Mouse (Mus musculus) forebrain, postnatal 0 days (tissue): ENCODE results near the gene Kcnn1. TPM values are rescaled to one million over a fixed set of nuclear protein-coding genes. Genes with fewer than 3 reads are reported as not detected.
"Not testable (repeated sequence)": the region's sequence is repeated elsewhere in the genome, so short reads cannot be mapped to it uniquely, and the experiment has no call there.

Source experiments
- ATAC-seq: fragments of 200-750 bp; cut with Nextera tagmentation; 2 replicates; pipeline ENCODE4 v1.8.0; 2017; ENCODE audit warnings: mild to moderate bottlenecking, moderate library complexity
- DNase-seq: peaks from one replicate; pipeline ENCODE4 v3.0.0-alpha.2; 2015
- H3K27ac ChIP-seq: fragments of 300-500 bp; sonication (generic); 2 replicates; pipeline ENCODE4 v1.5.1; 2014; ENCODE audit warnings: low read depth, mild to moderate bottlenecking, antibody characterized with exemption, low read length, moderate library complexity, mixed read lengths
- H3K27me3 ChIP-seq: fragments of 300-500 bp; sonication (generic); 2 replicates; pipeline ENCODE4 v1.6.1; 2014; ENCODE audit warnings: mild to moderate bottlenecking, low read length, mixed read lengths; ENCODE audit not compliant: insufficient read depth
- H3K36me3 ChIP-seq: fragments of 300-500 bp; sonication (generic); 2 replicates; pipeline ENCODE4 v1.6.1; 2014; ENCODE audit warnings: mild to moderate bottlenecking, moderate library complexity; ENCODE audit not compliant: insufficient read depth
- H3K4me1 ChIP-seq: fragments of 300-500 bp; sonication (generic); 2 replicates; pipeline ENCODE4 v1.6.1; 2014; ENCODE audit warnings: antibody characterized with exemption; ENCODE audit not compliant: insufficient read depth
- H3K4me2 ChIP-seq: fragments of 300-500 bp; sonication (generic); 2 replicates; pipeline ENCODE4 v1.6.1; 2014; ENCODE audit warnings: low read depth, mild to moderate bottlenecking, moderate library complexity
- H3K4me3 ChIP-seq: fragments of 300-500 bp; sonication (generic); 2 replicates; pipeline ENCODE4 v1.5.1; 2014; ENCODE audit warnings: low read depth, low read length, mixed read lengths
- H3K9ac ChIP-seq: fragments of 300-500 bp; sonication (generic); 2 replicates; pipeline ENCODE4 v1.6.1; 2014; ENCODE audit warnings: mild to moderate bottlenecking
- H3K9me3 ChIP-seq: fragments of 300-500 bp; sonication (generic); 2 replicates; pipeline ENCODE4 v1.6.1; 2016; ENCODE audit warnings: low read length
- CTCF ChIP-seq: sonication (generic); IDR thresholded peaks from 2 replicates; pipeline ENCODE4 v1.5.1; 2016; ENCODE audit warnings: antibody characterized with exemption, control low read depth, low read depth
- WGBS: fragments of 180-500 bp; shearing (Covaris S2); extraction: QIAGEN DNeasy Blood & Tissue Kit; methylation state at CpG from one replicate; pipeline ENCODE4 v1.1.7; 2014; 5-methylcytosine and 5-hydroxymethylcytosine counted together
- polyA plus RNA-seq: library from polyadenylated mRNA; unstranded; fragments of >200 nt; fragmentation: Nextera tagmentation; extraction: Ambion mirVana; gene quantifications from 2 replicates; pipeline ENCODE4 v1.2.1, GENCODE M21; 2015
- total RNA-seq: library from RNA; depleted of rRNA; stranded (reverse); fragments of >200 nt; gene quantifications from 2 replicates; pipeline ENCODE4 v1.2.3, GENCODE M21; 2014

The Kcnn1 gene
- total and polyA plus RNA-seq, 2 experiments from 2014 or later, result 9.8 to 20.5 TPM

GRCm38 (mm10) chr8:70827010-70827409, 36.0 kb downstream of the Kcnn1 start:
- DNase-seq (no peak), ATAC-seq (no peak)
- no peak overlapping the region for H3K9ac ChIP-seq
- H3K4me1 ChIP-seq, result no peaks in the 10 kb centered on the region
- no peak overlapping the region for H3K27ac ChIP-seq
- H3K4me2 ChIP-seq, result no peak overlapping the region
- H3K4me3 ChIP-seq, result no peak overlapping the region
- WGBS, result 90% methylated on average over 2 of the region's 2 CpGs
- 0 out of 2 replicates have a peak, but pooled peaks have one; percentile 14 for TF ChIP-seq CTCF
- no peaks in the 10 kb centered on the region for H3K36me3 ChIP-seq
- H3K27me3 ChIP-seq, result no peaks in the 10 kb centered on the region
- no peaks in the 10 kb centered on the region for H3K9me3 ChIP-seq

GRCm38 (mm10) chr8:70825816-70826215, 37.2 kb downstream of the Kcnn1 start:
- H3K4me2 ChIP-seq, result no peak overlapping the region

GRCm38 (mm10) chr8:70823802-70824201, 39.3 kb downstream of the Kcnn1 start:
- no peak overlapping the region for H3K27ac ChIP-seq
- H3K4me2 ChIP-seq, result no peak overlapping the region
- H3K9me3 ChIP-seq, result 0 out of 2 replicates have a peak, but pooled peaks cover 5% of the 10 kb centered on the region
- no peak for TF ChIP-seq CTCF
- ATAC-seq (no peak), DNase-seq (no peak)
- no peak overlapping the region for H3K9ac ChIP-seq
- H3K36me3 ChIP-seq, result no peaks in the 10 kb centered on the region
- H3K4me1 ChIP-seq, result no peaks in the 10 kb centered on the region
- WGBS, result 89% methylated on average over 7 of the region's 7 CpGs
- no peak overlapping the region for H3K4me3 ChIP-seq
- H3K27me3 ChIP-seq, result peaks cover 16% of the 10 kb centered on the region

More at GRCm38 (mm10) chr8:70825816-70826215, 37.2 kb downstream of the Kcnn1 start:
- Histone ChIP-seq H3K4me3 (no peak overlapping the region), H3K9me3 (no peaks in the 10 kb centered on the region), H3K9ac (no peak overlapping the region), H3K27ac (no peak overlapping the region), H3K4me1 (no peaks in the 10 kb centered on the region), H3K36me3 (no peaks in the 10 kb centered on the region), H3K27me3 (peaks cover 10% of the 10 kb centered on the region)
- WGBS, result 85% methylated on average over 8 of the region's 8 CpGs
- no peak for ATAC-seq
- DNase-seq, result no peak
- no peak for TF ChIP-seq CTCF

- not testable (repeated sequence) for ATAC-seq, H3K4me3 ChIP-seq, H3K9me3 ChIP-seq, H3K9ac ChIP-seq, H3K27ac ChIP-seq, DNase-seq, H3K4me1 ChIP-seq, H3K4me2 ChIP-seq, H3K36me3 ChIP-seq
- 77% methylated on average over 2 of the region's 3 CpGs for WGBS
- peaks cover 16% of the 10 kb centered on the region for H3K27me3 ChIP-seq
These were observed 40.5 kb downstream of the Kcnn1 start for GRCm38 (mm10) chr8:70822594-70822993.

GRCm38 (mm10) chr8:70821992-70822391, 41.1 kb downstream of the Kcnn1 start:
- H3K27ac ChIP-seq, result no peak overlapping the region
- no peak overlapping the region for H3K4me3 ChIP-seq
- no peaks in the 10 kb centered on the region for H3K4me1 ChIP-seq
- no peak overlapping the region for H3K9ac ChIP-seq
- H3K9me3 ChIP-seq, result 0 out of 2 replicates have a peak, but pooled peaks cover 5% of the 10 kb centered on the region
- no peak for TF ChIP-seq CTCF
- DNase-seq, result no peak
- no peak overlapping the region for H3K4me2 ChIP-seq
- H3K36me3 ChIP-seq, result no peaks in the 10 kb centered on the region
- peaks cover 16% of the 10 kb centered on the region for H3K27me3 ChIP-seq
- ATAC-seq, result no peak
- 49% methylated on average over 11 of the region's 11 CpGs for WGBS

GRCm38 (mm10) chr8:70821399-70821962, 41.6 kb downstream of the Kcnn1 start:
- Histone ChIP-seq H3K27me3 (peaks cover 16% of the 10 kb centered on the region), H3K4me3 (no peak overlapping the region), H3K9ac (no peak overlapping the region), H3K4me1 (no peaks in the 10 kb centered on the region), H3K36me3 (no peaks in the 10 kb centered on the region), H3K9me3 (0 out of 2 replicates have a peak, but pooled peaks cover 5% of the 10 kb centered on the region), H3K4me2 (no peak overlapping the region), H3K27ac (no peak overlapping the region)
- DNase-seq (peak; percentile 78), ATAC-seq (peak; percentile 62; the same call in 1 of the 2 replicates)
- 15% methylated on average over 30 of the region's 30 CpGs for WGBS
- TF ChIP-seq CTCF, result peak; percentile 94

GRCm38 (mm10) chr8:70820101-70820935, 42.7 kb downstream of the Kcnn1 start:
- Histone ChIP-seq H3K27ac (no peak overlapping the region), H3K36me3 (no peaks in the 10 kb centered on the region), H3K27me3 (peaks cover 16% of the 10 kb centered on the region), H3K4me1 (no peaks in the 10 kb centered on the region), H3K4me3 (no peak overlapping the region), H3K9me3 (0 out of 2 replicates have a peak, but pooled peaks cover 5% of the 10 kb centered on the region), H3K9ac (no peak overlapping the region), H3K4me2 (no peak overlapping the region)
- no peak for TF ChIP-seq CTCF
- DNase-seq, result no peak
- peak; percentile 64; the same call in 1 of the 2 replicates for ATAC-seq
- WGBS, result 4% methylated on average over 31 of the region's 31 CpGs
